Mouse (Mus musculus) lung, adult 2 months (tissue): Measurements from ENCODE around the gene Rbbp9. TPM values are rescaled to one million over a fixed set of nuclear protein-coding genes. Genes with fewer than 3 reads are reported as not detected.
"Not testable (repeated sequence)": the region's sequence is repeated elsewhere in the genome, so short reads cannot be mapped to it uniquely, and the experiment has no call there.

Experiments used
- DNase-seq: peaks from one replicate; pipeline ENCODE4 v3.0.0; 2022
- H3K4me1 ChIP-seq: fragments of 200-500 bp; 2 replicates; pipeline ENCODE4 v1.6.1; 2011; ENCODE audit warnings: low read length; ENCODE audit not compliant: control insufficient read depth, insufficient read depth
- H3K4me3 ChIP-seq: fragments of 200-500 bp; replicated peaks from 2 replicates; pipeline ENCODE3; 2011; ENCODE audit warnings: low read depth, mild to moderate bottlenecking, control low read depth, low read length; ENCODE audit errors: extremely low read depth
- CTCF ChIP-seq: fragments of 200-500 bp; IDR thresholded peaks from 2 replicates; pipeline ENCODE4 v1.5.1; 2011; ENCODE audit warnings: mild to moderate bottlenecking, low read length, control low read depth; ENCODE audit not compliant: insufficient read depth
- POLR2A ChIP-seq: fragments of 200-500 bp; IDR thresholded peaks from 2 replicates; pipeline ENCODE4 v1.6.1; 2011; ENCODE audit warnings: low read depth, mild to moderate bottlenecking, control low read depth, low read length, borderline replicate concordance; ENCODE audit errors: extremely low read depth
- WGBS: fragments of 180-500 bp; shearing (Covaris S2); methylation state at CpG from one replicate; pipeline ENCODE4 v1.1.7; 2018; 5-methylcytosine and 5-hydroxymethylcytosine counted together
- polyA plus RNA-seq: library from polyadenylated mRNA; depleted of rRNA; stranded (reverse); fragments of >200 nt; gene quantifications from 2 replicates; pipeline ENCODE4 v1.2.3, GENCODE M21; 2012; rRNA removed

Rbbp9 gene
- polyA plus RNA-seq = 11.9 and 15.4 TPM in 2 replicates

GRCm38 (mm10) chr2:144550529-144550928 lies at the start of gene Rbbp9:
Rbbp9 (minus strand) TSS chr2:144550869.
- DNase-seq = peak; percentile 63
- no peaks in the 10 kb centered on the region for H3K4me1 ChIP-seq
- TF ChIP-seq POLR2A (peak; percentile 70; the same call in 1 of the 2 replicates), CTCF (no peak)
- under 1% methylated on average over 17 of the region's 17 CpGs for WGBS
- peak within 1 kb of the TSS; percentile 79 for H3K4me3 ChIP-seq

DNA sequence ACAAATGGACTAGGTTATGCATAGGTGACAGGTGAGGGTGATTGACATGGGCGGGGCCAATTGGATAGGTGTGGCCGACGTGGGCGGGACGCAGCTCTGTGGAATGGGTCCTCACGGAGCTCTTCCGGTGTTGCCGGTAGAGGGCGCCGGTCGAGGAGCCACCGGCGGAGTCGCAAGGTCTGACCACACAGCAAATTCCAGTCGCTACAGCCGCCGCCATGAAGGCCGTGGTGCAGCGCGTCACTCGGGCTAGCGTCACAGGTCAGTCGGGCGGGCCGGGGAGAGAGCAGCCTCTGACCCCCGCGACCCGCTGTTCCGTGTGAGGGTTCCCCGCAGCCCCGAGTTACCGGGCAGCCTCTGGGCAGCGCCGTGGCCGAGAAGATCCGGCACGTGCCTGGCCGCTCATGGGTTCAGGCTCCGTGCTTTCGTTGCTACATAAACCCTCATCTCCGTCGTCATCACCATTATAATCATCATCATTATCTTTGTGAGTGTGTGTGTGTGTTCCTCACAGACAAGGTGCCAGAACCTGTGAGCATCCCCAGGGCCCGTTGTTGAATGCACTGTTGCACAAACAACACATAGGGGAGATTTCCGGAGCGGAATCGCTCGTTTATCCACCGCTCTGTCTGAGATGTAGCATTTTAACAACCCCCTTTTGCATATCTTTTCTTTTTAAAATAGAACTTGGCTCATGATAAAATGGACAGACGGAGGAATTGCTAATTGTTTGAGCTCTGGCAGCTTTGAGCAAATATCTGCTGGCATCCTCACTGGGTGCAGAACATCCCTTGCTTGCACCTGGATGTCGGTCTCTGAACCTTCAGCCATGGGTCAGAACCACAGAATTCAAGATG lies 49.4 kb upstream of the Rbbp9 start, which contains the start of gene Dtd1:
Gene Dtd1 (plus strand): TSS at position 67 of the 857 bp plus-strand sequence.
- WGBS = 2% methylated on average over 50 of the region's 50 CpGs
- DNase-seq = peak; percentile 90
- peak; percentile 54 for TF ChIP-seq CTCF
- peak; percentile 64; the same call in 1 of the 2 replicates for TF ChIP-seq POLR2A

GRCm38 (mm10) chr2:144598006-144598405 lies 47.3 kb upstream of the Rbbp9 start:
- 67% methylated on average over 2 of the region's 2 CpGs for WGBS
- Histone ChIP-seq H3K4me1 (peaks cover 5% of the 10 kb centered on the region), H3K4me3 (no peak overlapping the region)
- no peak for DNase-seq
- TF ChIP-seq CTCF (no peak), POLR2A (no peak)

More for the DNA sequence above, 49.4 kb upstream of the Rbbp9 start, which contains the start of gene Dtd1:
- Histone ChIP-seq H3K4me1 (peaks cover 2% of the 10 kb centered on the region; the same call in 1 of the 2 replicates), H3K4me3 (peak within 1 kb of the TSS; percentile 86)

- Histone ChIP-seq H3K4me1 (peaks cover 3% of the 10 kb centered on the region), H3K4me3 (peak within 1 kb of the TSS; percentile 86)
- DNase-seq = peak; percentile 76
- WGBS = under 1% methylated on average over 31 of the region's 31 CpGs
- TF ChIP-seq POLR2A (peak; percentile 69; the same call in 1 of the 2 replicates), CTCF (no peak)
Observed at GRCm38 (mm10) chr2:144593951-144594651, 43.4 kb upstream of the Rbbp9 start, which contains the start of gene Smim26. Smim26 (plus strand) TSS chr2:144594054.

DNA sequence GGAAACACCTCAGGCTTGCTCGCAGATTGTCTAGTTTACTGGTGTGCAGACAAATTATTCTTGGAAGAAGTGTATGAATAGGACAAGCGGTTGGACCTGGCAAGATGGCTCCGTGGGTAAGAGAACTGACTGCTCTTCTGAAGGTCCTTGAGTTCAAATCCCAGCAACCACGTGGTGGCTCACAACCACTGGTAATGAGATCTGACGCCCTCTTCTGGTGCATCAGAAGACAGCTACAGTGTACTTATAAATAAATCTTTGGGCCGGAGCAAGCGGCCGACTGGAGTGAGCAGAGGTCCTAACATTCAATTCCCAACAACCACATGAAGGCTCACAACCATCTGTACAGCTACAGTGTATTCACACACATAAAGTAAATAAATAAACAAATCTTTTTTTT lies 42.4 kb upstream of the Rbbp9 start:
- 64% methylated on average over 8 of the region's 8 CpGs for WGBS
- not testable (repeated sequence) for H3K4me1 ChIP-seq, DNase-seq, H3K4me3 ChIP-seq

DNA sequence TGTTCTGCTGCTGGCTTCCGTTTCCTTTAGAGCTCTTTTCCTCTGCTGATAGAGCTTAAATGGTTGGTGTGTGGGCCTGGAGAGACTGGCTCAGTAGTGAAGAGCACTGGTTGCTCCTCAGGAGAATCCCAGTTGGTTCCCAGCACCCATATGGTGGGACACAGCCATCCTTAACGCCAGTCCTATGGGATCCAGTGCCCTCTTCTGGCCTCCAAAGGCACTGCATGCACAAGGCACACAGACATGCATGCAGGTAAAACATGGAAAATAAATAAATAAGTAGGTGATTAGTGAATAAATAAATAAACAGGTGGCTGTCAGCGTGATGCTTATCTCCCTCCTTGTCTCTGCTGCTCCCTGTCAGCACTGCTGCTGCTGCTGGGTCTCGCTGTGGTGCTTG lies 38.1 kb upstream of the Rbbp9 start:
- 84% methylated on average over 4 of the region's 4 CpGs for WGBS
- no peak overlapping the region for H3K4me3 ChIP-seq
- DNase-seq = no peak
- 0 out of 2 replicates have a peak, but pooled peaks have one; percentile 26 for TF ChIP-seq CTCF
- no peak for TF ChIP-seq POLR2A
- no peaks in the 10 kb centered on the region for H3K4me1 ChIP-seq

GRCm38 (mm10) chr2:144555820-144556552 lies 5.3 kb upstream of the Rbbp9 start, which contains the start of gene Sec23b:
Sec23b (plus strand) TSS chr2:144556229.
- TF ChIP-seq POLR2A = peak; percentile 84
- no peak for TF ChIP-seq CTCF
- DNase-seq = peak; percentile 95
- WGBS = under 1% methylated on average over 44 of the region's 44 CpGs
- Histone ChIP-seq H3K4me3 (peak within 1 kb of the TSS; percentile 97), H3K4me1 (no peaks in the 10 kb centered on the region)

DNA sequence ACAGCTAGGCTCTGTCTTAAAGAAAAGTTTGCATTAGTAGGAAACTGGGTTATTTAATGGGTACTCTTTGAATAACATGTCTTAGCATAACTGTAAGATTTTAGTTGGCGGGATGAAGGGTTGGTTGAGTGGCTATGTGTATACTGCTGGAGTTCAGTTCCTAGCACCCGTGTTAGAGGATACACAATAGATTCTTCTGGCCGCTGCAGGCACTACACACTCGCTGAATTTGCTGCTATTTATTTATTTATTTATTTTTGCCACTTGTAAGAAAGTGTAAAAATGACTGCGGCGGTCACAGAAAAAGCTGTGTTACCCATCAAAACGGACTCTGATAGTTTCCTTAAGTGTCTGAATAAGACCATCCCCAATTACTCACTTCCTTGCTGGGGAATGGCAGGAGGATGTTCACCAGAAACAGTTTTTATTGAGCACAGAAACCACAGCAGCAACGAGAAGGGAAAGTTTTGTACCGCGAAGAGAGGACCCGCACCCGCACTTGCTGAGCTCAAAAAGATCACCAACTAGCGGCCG lies 4.7 kb upstream of the Rbbp9 start:
- 2% methylated on average over 14 of the region's 14 CpGs for WGBS
- H3K4me3 ChIP-seq = peak overlapping the region; percentile 97
- no peak for DNase-seq
- TF ChIP-seq POLR2A = no peak
- no peak for TF ChIP-seq CTCF
- H3K4me1 ChIP-seq = no peaks in the 10 kb centered on the region

- no peak for DNase-seq
- 91% methylated on average over 3 of the region's 3 CpGs for WGBS
- H3K4me1 ChIP-seq = no peaks in the 10 kb centered on the region
- no peak overlapping the region for H3K4me3 ChIP-seq
- no peak for TF ChIP-seq POLR2A
- TF ChIP-seq CTCF = no peak
Observed at GRCm38 (mm10) chr2:144553905-144554304, 3.2 kb upstream of the Rbbp9 start.
